Mouse (Mus musculus) embryonic facial prominence, embryonic 14.5 days (tissue): ENCODE measurements at regions not wholly inside any gene's neighbourhood (a gene's known extent, or its start where the extent isn't known, plus 50 kb on each side); places are given as distances from the start of the nearest gene placed in this dataset.

ENCODE experiments used
- ATAC-seq: fragments of 200-750 bp; cut with Nextera tagmentation; 2 replicates; pipeline ENCODE4 v1.8.0; 2017; ENCODE audit warnings: low read depth, moderate number of reproducible peaks, moderate TSS enrichment
- DNase-seq: peaks from one replicate; pipeline ENCODE4 v3.0.0-alpha.2; 2015; ENCODE audit warnings: low spot score
- H3K27ac ChIP-seq: fragments of 300-500 bp; sonication (generic); replicated peaks from 2 replicates; pipeline ENCODE4 v1.5.1; 2014; ENCODE audit warnings: low read depth, mild to moderate bottlenecking, low read length, moderate library complexity
- H3K27me3 ChIP-seq: fragments of 300-500 bp; sonication (generic); replicated peaks from 2 replicates; pipeline ENCODE4 v1.6.1; 2014; ENCODE audit warnings: low read length; ENCODE audit not compliant: control insufficient read depth, insufficient read depth
- H3K36me3 ChIP-seq: fragments of 300-500 bp; sonication (generic); 2 replicates; pipeline ENCODE4 v1.6.1; 2014; ENCODE audit warnings: low read length, mixed read lengths; ENCODE audit not compliant: control insufficient read depth, insufficient read depth
- H3K4me1 ChIP-seq: fragments of 300-500 bp; sonication (generic); 2 replicates; pipeline ENCODE4 v1.6.1; 2014; ENCODE audit warnings: antibody characterized with exemption, low read length; ENCODE audit not compliant: control insufficient read depth, insufficient read depth
- H3K4me2 ChIP-seq: fragments of 300-500 bp; sonication (generic); 2 replicates; pipeline ENCODE4 v1.6.1; 2014; ENCODE audit warnings: low read depth, mild to moderate bottlenecking, low read length, moderate library complexity, mixed read lengths
- H3K4me3 ChIP-seq: fragments of 300-500 bp; sonication (generic); 2 replicates; pipeline ENCODE4 v1.5.1; 2014; ENCODE audit warnings: low read depth, mild to moderate bottlenecking, low read length
- H3K9ac ChIP-seq: fragments of 300-500 bp; sonication (generic); 2 replicates; pipeline ENCODE4 v1.6.1; 2014; ENCODE audit warnings: low read depth, mild to moderate bottlenecking, low read length, moderate library complexity, mixed read lengths
- H3K9me3 ChIP-seq: fragments of 300-500 bp; sonication (generic); 2 replicates; pipeline ENCODE4 v1.6.1; 2016; ENCODE audit warnings: low read length; ENCODE audit not compliant: control insufficient read depth
- WGBS: fragments of 180-500 bp; shearing (Covaris S2); extraction: QIAGEN DNeasy Blood & Tissue Kit; methylation state at CpG from one replicate; pipeline ENCODE4 v1.1.7; 2014; 5-methylcytosine and 5-hydroxymethylcytosine counted together

DNA sequence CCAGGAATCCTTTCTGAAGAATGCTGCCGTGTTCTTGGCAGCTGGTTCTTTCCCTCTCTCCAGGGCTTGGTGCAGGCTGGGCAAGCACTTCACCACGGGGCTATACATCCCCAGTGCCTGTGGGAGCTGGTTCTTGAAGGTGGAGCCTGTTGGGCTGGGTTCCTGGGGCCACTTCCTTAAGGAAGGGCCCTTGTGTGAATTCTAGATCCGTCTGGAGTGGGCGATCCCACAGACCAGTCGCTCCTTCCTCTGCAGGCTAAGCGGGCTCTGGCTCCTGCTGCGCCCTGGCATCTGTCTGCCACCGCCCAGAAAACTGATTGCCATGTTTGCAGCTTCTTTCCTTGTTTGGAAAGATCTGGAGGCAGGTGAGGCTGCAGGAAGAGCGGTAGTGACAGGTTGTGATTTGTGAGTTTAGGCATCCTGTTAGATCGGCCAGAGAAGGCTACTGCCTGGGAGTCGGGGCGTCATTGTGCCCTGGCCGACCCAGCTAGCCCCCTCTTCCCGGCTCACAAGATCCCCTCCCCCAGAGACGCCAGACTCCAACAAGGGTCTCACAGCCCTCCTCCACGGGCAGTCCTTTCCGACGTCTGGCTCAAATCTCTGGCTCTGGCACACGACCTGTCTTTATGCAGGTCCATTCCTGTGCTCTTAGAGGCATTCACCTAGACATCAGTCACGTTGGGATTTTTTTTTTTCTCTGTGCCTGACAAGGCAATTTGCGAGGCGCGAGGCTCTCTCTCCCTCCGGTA, 135.6 kb downstream of the Nectin1 start:
- Histone ChIP-seq H3K4me1 (0 out of 2 replicates have a peak, but pooled peaks cover 5% of the 10 kb centered on the region), H3K27me3 (peaks cover 39% of the 10 kb centered on the region), H3K36me3 (no peaks in the 10 kb centered on the region), H3K4me2 (peak overlapping the region; percentile 54), H3K9me3 (no peaks in the 10 kb centered on the region), H3K27ac (no peak overlapping the region), H3K4me3 (peak overlapping the region; percentile 33), H3K9ac (no peak overlapping the region)
- DNase-seq (no peak), ATAC-seq (no peak)
- WGBS: 2% methylated on average over 21 of the region's 24 CpGs

DNA sequence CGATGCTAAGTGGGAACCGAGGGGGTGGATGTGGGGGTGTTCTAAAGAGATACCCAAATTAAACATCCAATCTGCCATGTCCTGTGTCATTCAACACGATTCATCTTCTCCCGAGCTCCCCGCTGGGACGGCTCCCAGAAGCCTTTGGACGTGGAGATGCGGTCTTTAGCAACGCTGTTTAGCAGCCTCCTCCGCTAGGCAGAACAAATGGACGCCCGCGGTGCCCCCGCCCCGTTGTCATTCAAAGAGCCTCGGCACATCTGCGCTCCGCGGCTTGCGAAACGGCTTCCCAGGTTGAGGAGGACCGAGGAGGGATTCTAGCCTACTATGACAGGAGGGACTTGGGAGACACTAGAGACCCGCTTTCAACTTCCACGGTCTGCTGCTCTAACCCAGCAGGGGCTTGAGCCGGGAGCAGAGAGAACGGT, 136.2 kb downstream of the Nectin1 start:
- peak; percentile 55 for DNase-seq
- no peak overlapping the region for H3K27ac ChIP-seq
- H3K9ac ChIP-seq: peak overlapping the region; percentile 27; the same call in 1 of the 2 replicates
- peak overlapping the region; percentile 33 for H3K4me3 ChIP-seq
- no peak for ATAC-seq
- H3K36me3 ChIP-seq: no peaks in the 10 kb centered on the region
- H3K27me3 ChIP-seq: peaks cover 39% of the 10 kb centered on the region
- peak overlapping the region; percentile 54 for H3K4me2 ChIP-seq
- no peaks in the 10 kb centered on the region for H3K9me3 ChIP-seq
- 0 out of 2 replicates have a peak, but pooled peaks cover 5% of the 10 kb centered on the region for H3K4me1 ChIP-seq
- WGBS: under 1% methylated on average over 26 of the region's 26 CpGs

DNA sequence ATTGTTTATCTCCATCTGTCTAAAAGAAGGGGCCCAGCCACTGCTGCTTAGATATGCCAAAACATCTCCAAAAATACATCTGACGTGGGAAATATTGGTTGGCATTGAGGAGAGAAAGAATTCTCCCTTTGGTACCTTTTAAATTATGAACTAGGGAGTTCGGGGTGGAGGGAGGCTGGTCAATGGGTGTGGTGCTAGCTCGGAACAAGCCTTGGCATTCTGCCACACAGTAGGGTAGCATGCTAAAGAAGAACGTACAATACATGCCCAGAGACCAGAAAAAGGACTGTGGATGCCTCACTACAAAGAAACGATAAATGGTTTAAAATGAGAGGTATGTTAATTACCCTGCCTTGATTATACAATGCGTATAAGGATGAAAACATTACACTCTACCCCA, 149.3 kb downstream of the Nectin1 start:
- DNase-seq (no peak), ATAC-seq (no peak)
- no peaks in the 10 kb centered on the region for H3K4me1 ChIP-seq
- no peaks in the 10 kb centered on the region for H3K27me3 ChIP-seq
- H3K9ac ChIP-seq: no peak overlapping the region
- no peak overlapping the region for H3K27ac ChIP-seq
- 42% methylated on average over 6 of the region's 6 CpGs for WGBS
- H3K4me2 ChIP-seq: no peak overlapping the region
- no peaks in the 10 kb centered on the region for H3K9me3 ChIP-seq
- H3K4me3 ChIP-seq: no peak overlapping the region
- no peaks in the 10 kb centered on the region for H3K36me3 ChIP-seq

DNA sequence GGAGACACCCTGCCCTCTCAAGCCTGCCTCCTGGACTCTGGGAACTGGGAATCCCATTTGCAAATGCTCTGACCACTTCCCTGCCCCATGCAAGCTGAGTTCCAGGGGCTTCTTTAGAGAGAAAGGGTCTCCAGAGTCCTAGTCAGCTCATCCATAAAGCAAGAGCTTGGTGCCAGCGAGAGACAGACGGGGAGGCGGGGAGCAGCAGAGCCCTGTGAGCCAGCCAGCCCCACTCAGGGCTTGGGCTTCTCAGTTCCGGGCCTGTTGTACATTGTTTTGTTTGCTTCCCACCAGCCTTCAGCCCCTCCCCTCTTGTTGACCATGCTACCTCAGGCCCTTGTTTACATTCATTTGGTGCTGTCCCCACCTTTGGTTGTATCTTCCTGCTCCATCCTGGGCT, 143.9 kb upstream of the Thy1 start:
- Histone ChIP-seq H3K27me3 (no peaks in the 10 kb centered on the region), H3K4me3 (no peak overlapping the region), H3K9me3 (no peaks in the 10 kb centered on the region), H3K36me3 (no peaks in the 10 kb centered on the region), H3K27ac (no peak overlapping the region), H3K4me2 (no peak overlapping the region), H3K9ac (no peak overlapping the region), H3K4me1 (peaks cover 4% of the 10 kb centered on the region; the same call in 1 of the 2 replicates)
- ATAC-seq (no peak), DNase-seq (no peak)
- 33% methylated on average over 2 of the region's 4 CpGs for WGBS

DNA sequence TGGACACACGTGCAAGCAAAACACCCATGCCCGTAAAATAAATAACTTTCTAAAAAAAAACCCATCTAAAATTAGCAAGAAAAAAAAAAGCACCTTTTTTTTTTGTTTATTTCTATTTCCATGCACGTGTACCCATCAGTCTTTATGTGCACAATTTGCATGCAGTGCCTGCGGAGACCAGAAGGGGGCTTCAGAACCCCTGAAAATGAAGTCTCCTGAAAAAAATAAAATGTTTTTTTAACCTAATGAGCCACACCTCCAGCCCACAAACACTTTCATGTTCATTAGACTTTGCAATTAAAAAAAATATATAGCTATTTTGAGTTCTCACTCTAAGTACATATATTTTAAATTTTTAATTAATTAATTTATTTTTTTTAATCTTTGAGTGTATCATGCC, 134.9 kb upstream of the Thy1 start:
- Histone ChIP-seq H3K4me1 (no peaks in the 10 kb centered on the region), H3K4me3 (no peak overlapping the region), H3K9me3 (no peaks in the 10 kb centered on the region), H3K27me3 (no peaks in the 10 kb centered on the region), H3K9ac (no peak overlapping the region), H3K4me2 (no peak overlapping the region), H3K36me3 (no peaks in the 10 kb centered on the region), H3K27ac (no peak overlapping the region)
- no peak for ATAC-seq
- WGBS: 83% methylated on average over 4 of the region's 4 CpGs
- DNase-seq: no peak

DNA sequence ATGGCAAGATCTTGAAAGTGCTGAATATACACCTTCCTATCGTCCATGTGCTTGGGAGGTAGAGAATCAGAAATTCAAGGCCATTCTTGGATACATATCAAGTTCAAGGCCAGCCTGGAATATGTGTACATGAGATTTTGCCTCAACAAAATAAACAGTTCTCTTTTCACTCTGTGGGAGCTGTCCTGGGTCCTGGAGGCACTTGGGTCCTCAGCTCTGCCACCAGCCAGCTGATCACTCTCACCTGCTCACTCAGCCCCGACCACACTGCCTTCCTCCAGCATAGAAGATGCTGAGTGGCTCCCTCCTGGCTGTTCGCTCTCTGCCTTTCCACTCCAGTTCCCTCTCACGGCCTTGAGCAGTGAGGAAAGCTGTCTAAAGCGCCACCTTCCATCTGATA, 128.2 kb upstream of the Thy1 start:
- Histone ChIP-seq H3K27ac (no peak overlapping the region), H3K27me3 (peaks cover 9% of the 10 kb centered on the region; the same call in 1 of the 2 replicates), H3K4me2 (no peak overlapping the region), H3K9ac (no peak overlapping the region), H3K4me3 (no peak overlapping the region), H3K36me3 (no peaks in the 10 kb centered on the region), H3K9me3 (no peaks in the 10 kb centered on the region), H3K4me1 (no peaks in the 10 kb centered on the region)
- DNase-seq: peak; percentile 43
- 56% methylated on average over 5 of the region's 5 CpGs for WGBS
- no peak for ATAC-seq

DNA sequence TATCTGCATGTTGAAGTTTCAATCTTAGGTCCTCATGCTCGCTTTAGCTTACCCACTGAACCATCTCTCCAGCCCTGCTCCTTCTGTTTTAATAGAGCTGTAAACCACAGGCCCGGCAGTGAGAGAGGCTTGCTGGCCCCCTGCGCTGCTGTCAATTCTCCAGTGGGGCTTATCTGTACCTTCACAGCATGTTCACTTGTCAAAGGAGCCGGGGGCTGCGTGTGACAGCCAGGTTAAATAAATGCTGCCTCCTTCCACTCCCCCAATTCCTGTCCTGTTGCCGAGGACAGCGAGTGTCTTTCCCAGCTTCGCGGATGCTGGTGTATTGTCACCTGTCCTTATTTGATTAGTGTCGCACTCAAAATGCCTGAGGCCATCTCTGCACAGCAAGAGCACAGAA, 125.7 kb upstream of the Thy1 start:
- no peak overlapping the region for H3K9ac ChIP-seq
- H3K27ac ChIP-seq: no peak overlapping the region
- no peak overlapping the region for H3K4me2 ChIP-seq
- H3K36me3 ChIP-seq: no peaks in the 10 kb centered on the region
- 26% methylated on average over 10 of the region's 10 CpGs for WGBS
- H3K27me3 ChIP-seq: peaks cover 9% of the 10 kb centered on the region; the same call in 1 of the 2 replicates
- H3K4me1 ChIP-seq: 0 out of 2 replicates have a peak, but pooled peaks cover 2% of the 10 kb centered on the region
- H3K4me3 ChIP-seq: no peak overlapping the region
- ATAC-seq: no peak
- H3K9me3 ChIP-seq: no peaks in the 10 kb centered on the region
- DNase-seq: no peak

DNA sequence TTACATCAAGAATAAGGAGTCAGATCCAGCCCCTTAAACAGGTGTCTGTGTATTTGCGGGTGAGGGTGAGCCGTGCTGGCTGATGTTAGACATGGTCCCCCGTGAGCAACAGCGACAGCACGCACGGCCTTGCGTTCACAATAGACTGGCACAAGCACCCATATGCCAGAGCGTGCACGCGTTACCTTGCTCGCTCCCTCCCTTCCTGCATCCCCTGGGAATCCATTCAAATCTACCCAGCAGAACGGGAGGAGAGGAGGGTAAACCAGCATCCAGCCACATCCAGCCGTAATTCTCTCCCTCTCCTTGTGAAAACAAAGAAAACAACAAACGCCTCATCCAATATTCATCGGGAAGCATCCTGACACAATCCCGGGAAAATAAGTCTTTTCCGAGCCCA, 124.2 kb upstream of the Thy1 start:
- H3K27me3 ChIP-seq: peaks cover 9% of the 10 kb centered on the region; the same call in 1 of the 2 replicates
- 77% methylated on average over 17 of the region's 17 CpGs for WGBS
- no peaks in the 10 kb centered on the region for H3K9me3 ChIP-seq
- ATAC-seq: no peak
- H3K4me1 ChIP-seq: 0 out of 2 replicates have a peak, but pooled peaks cover 2% of the 10 kb centered on the region
- no peak overlapping the region for H3K4me3 ChIP-seq
- H3K36me3 ChIP-seq: no peaks in the 10 kb centered on the region
- no peak for DNase-seq
- H3K4me2 ChIP-seq: no peak overlapping the region
- H3K27ac ChIP-seq: no peak overlapping the region
- H3K9ac ChIP-seq: no peak overlapping the region
